Mouse (Mus musculus): ENCODE data around the gene Aox4. TPM values are rescaled to one million over a fixed set of nuclear protein-coding genes. Genes with fewer than 3 reads are reported as not detected.

The Aox4 gene
- polyA plus RNA-seq, 1 experiment from 2014 or later: 0.04 TPM

DNA sequence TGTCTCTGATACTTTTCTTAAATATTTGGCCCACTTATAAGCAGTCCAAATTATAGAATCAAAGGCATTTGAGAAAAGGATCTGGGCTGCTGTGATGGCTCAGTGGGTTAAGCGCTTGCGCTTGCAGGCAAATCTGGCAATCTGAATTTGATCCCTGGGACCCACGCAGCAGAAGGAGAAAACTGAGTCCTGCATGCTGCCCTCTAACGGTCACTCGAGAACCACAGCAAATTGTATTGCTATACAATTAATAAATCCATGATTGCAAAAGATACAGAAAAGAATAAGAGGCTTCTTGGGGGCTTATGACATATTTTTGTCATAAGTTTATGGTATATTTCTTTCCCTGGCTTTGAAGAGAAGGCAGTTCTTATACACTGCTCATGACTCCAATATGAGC, 25.2 kb downstream of the Aox4 start:
- no peak for ATAC-seq (ENCODE audit: insufficient read depth, low FRiP score, low TSS enrichment)
- no peak overlapping the region for H3K4me3 ChIP-seq (ENCODE audit: low read depth, low read length)
- DNase-seq (ENCODE audit: low spot score): no peak
- H3K9me3 ChIP-seq (ENCODE audit: control insufficient read depth, low read length): no peaks in the 10 kb centered on the region
- no peaks in the 10 kb centered on the region for H3K36me3 ChIP-seq (ENCODE audit: control insufficient read depth, insufficient read depth, low read length)
- no peak overlapping the region for H3K27ac ChIP-seq (ENCODE audit: low read depth, low read length)
- H3K27me3 ChIP-seq (ENCODE audit: control insufficient read depth, insufficient read depth, low read length): no peaks in the 10 kb centered on the region
- H3K4me1 ChIP-seq (ENCODE audit: control insufficient read depth, insufficient read depth, low read length): no peaks in the 10 kb centered on the region
- H3K4me2 ChIP-seq (ENCODE audit: low read depth): no peak overlapping the region
- WGBS: 55% methylated on average over 5 of the region's 5 CpGs
- H3K9ac ChIP-seq (ENCODE audit: low read length): no peak overlapping the region

DNA sequence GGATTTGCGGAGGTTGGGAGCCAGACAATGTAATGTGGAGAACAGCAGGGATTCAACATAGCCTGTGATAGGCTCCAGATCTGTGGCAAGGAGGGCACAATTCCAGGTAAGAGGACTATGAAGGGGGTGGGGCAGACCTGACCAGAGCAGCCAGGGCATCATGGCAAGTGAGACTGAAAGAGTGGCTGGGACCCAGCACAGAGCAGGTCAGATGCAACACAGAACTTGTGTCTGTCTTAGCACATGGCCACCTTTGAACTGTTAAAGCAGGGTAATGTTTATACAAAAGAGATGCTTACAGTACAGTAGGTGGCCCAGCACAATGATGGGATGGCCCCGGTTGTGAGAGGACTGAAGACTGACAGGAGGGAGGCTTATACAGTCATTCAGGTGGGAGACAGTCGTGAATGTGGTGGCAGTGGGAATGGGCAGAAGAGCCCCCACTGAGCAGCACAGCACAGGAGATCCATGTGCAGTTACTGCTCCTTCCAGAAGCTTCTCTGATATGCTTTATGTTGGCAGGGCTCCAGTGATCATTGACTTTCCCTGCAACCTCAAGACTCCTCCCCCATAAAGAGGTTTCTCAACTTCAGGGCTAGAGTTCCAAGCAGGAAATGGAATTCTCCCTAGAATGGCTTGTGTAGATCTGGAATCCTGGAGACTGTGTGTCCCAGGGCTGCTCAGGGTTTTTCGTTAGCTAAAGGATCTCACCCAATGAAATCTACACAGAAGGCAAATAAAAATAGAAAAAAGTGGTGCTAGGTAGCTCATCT, 27.5 kb downstream of the Aox4 start:
- H3K4me1 ChIP-seq (ENCODE audit: control insufficient read depth, insufficient read depth, low read length): no peaks in the 10 kb centered on the region
- H3K27me3 ChIP-seq (ENCODE audit: control insufficient read depth, insufficient read depth, low read length): no peaks in the 10 kb centered on the region
- no peak overlapping the region for H3K4me3 ChIP-seq (ENCODE audit: low read depth, low read length)
- no peaks in the 10 kb centered on the region for H3K36me3 ChIP-seq (ENCODE audit: control insufficient read depth, insufficient read depth, low read length)
- no peak overlapping the region for H3K4me2 ChIP-seq (ENCODE audit: low read depth)
- DNase-seq (ENCODE audit: low spot score) (no peak), ATAC-seq (ENCODE audit: insufficient read depth, low FRiP score, low TSS enrichment) (no peak)
- WGBS: 77% methylated on average over 4 of the region's 4 CpGs
- H3K27ac ChIP-seq (ENCODE audit: low read depth, low read length): no peak overlapping the region
- H3K9me3 ChIP-seq (ENCODE audit: control insufficient read depth, low read length): no peaks in the 10 kb centered on the region
- H3K9ac ChIP-seq (ENCODE audit: low read length): no peak overlapping the region

- H3K9ac ChIP-seq (ENCODE audit: low read length): no peak overlapping the region
- no peaks in the 10 kb centered on the region for H3K9me3 ChIP-seq (ENCODE audit: control insufficient read depth, low read length)
- H3K36me3 ChIP-seq (ENCODE audit: control insufficient read depth, insufficient read depth, low read length): no peaks in the 10 kb centered on the region
- no peak overlapping the region for H3K4me2 ChIP-seq (ENCODE audit: low read depth)
- no peaks in the 10 kb centered on the region for H3K4me1 ChIP-seq (ENCODE audit: control insufficient read depth, insufficient read depth, low read length)
- no peak for DNase-seq (ENCODE audit: low spot score)
- no peaks in the 10 kb centered on the region for H3K27me3 ChIP-seq (ENCODE audit: control insufficient read depth, insufficient read depth, low read length)
- no peak overlapping the region for H3K4me3 ChIP-seq (ENCODE audit: low read depth, low read length)
- no peak for ATAC-seq (ENCODE audit: insufficient read depth, low FRiP score, low TSS enrichment)
- 89% methylated on average over 5 of the region's 5 CpGs for WGBS
- no peak overlapping the region for H3K27ac ChIP-seq (ENCODE audit: low read depth, low read length)
Observed at GRCm38 (mm10) chr1:58238440-58238839, 28.2 kb downstream of the Aox4 start.

GRCm38 (mm10) chr1:58238961-58239360, 28.8 kb downstream of the Aox4 start:
- 96% methylated on average over 9 of the region's 9 CpGs for WGBS
- Histone ChIP-seq H3K4me2 (ENCODE audit: low read depth) (no peak overlapping the region), H3K9ac (ENCODE audit: low read length) (no peak overlapping the region), H3K4me3 (ENCODE audit: low read depth, low read length) (no peak overlapping the region), H3K27me3 (ENCODE audit: control insufficient read depth, insufficient read depth, low read length) (no peaks in the 10 kb centered on the region), H3K27ac (ENCODE audit: low read depth, low read length) (no peak overlapping the region), H3K36me3 (ENCODE audit: control insufficient read depth, insufficient read depth, low read length) (no peaks in the 10 kb centered on the region), H3K4me1 (ENCODE audit: control insufficient read depth, insufficient read depth, low read length) (no peaks in the 10 kb centered on the region), H3K9me3 (ENCODE audit: control insufficient read depth, low read length) (no peaks in the 10 kb centered on the region)
- ATAC-seq (ENCODE audit: insufficient read depth, low FRiP score, low TSS enrichment): no peak
- no peak for DNase-seq (ENCODE audit: low spot score)

GRCm38 (mm10) chr1:58240347-58240746, 30.1 kb downstream of the Aox4 start:
- Histone ChIP-seq H3K9ac (ENCODE audit: low read length) (no peak overlapping the region), H3K27ac (ENCODE audit: low read depth, low read length) (no peak overlapping the region), H3K9me3 (ENCODE audit: control insufficient read depth, low read length) (no peaks in the 10 kb centered on the region), H3K4me3 (ENCODE audit: low read depth, low read length) (no peak overlapping the region), H3K4me2 (ENCODE audit: low read depth) (no peak overlapping the region), H3K4me1 (ENCODE audit: control insufficient read depth, insufficient read depth, low read length) (no peaks in the 10 kb centered on the region), H3K27me3 (ENCODE audit: control insufficient read depth, insufficient read depth, low read length) (no peaks in the 10 kb centered on the region), H3K36me3 (ENCODE audit: control insufficient read depth, insufficient read depth, low read length) (no peaks in the 10 kb centered on the region)
- ATAC-seq (ENCODE audit: insufficient read depth, low FRiP score, low TSS enrichment) (no peak), DNase-seq (ENCODE audit: low spot score) (no peak)
- WGBS: 64% methylated on average over 6 of the region's 6 CpGs

DNA sequence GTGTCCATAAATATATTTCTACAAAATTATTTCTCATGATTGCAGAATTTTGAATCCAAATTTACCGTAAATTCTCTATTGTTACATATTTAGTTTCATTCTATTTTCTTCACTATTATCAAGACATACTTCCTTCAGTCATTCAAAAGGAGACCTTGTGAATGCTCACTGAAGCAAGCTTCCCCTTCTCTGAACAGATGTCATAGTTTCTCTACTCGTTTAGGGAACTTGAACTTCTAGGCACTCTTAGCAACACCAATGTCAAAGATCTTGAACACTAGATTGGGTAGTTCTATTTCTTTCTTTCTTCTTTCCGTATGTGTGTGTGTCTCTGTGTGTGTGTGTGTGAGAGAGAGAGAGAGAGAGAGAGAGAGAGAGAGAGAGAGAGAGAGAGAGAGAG, 34.3 kb downstream of the Aox4 start:
- Histone ChIP-seq H3K36me3 (ENCODE audit: control insufficient read depth, insufficient read depth, low read length) (no peaks in the 10 kb centered on the region), H3K27me3 (ENCODE audit: control insufficient read depth, insufficient read depth, low read length) (no peaks in the 10 kb centered on the region), H3K4me1 (ENCODE audit: control insufficient read depth, insufficient read depth, low read length) (no peaks in the 10 kb centered on the region), H3K4me2 (ENCODE audit: low read depth) (no peak overlapping the region), H3K27ac (ENCODE audit: low read depth, low read length) (no peak overlapping the region), H3K9me3 (ENCODE audit: control insufficient read depth, low read length) (no peaks in the 10 kb centered on the region), H3K9ac (ENCODE audit: low read length) (no peak overlapping the region), H3K4me3 (ENCODE audit: low read depth, low read length) (no peak overlapping the region)
- DNase-seq (ENCODE audit: low spot score) (no peak), ATAC-seq (ENCODE audit: insufficient read depth, low FRiP score, low TSS enrichment) (no peak)
- 84% methylated on average over 3 of the region's 3 CpGs for WGBS

GRCm38 (mm10) chr1:58248518-58248917, 38.3 kb downstream of the Aox4 start:
- Histone ChIP-seq H3K4me2 (ENCODE audit: low read depth) (no peak overlapping the region), H3K36me3 (ENCODE audit: control insufficient read depth, insufficient read depth, low read length) (no peaks in the 10 kb centered on the region), H3K4me1 (ENCODE audit: control insufficient read depth, insufficient read depth, low read length) (no peaks in the 10 kb centered on the region), H3K9ac (ENCODE audit: low read length) (no peak overlapping the region), H3K27me3 (ENCODE audit: control insufficient read depth, insufficient read depth, low read length) (no peaks in the 10 kb centered on the region), H3K4me3 (ENCODE audit: low read depth, low read length) (no peak overlapping the region), H3K9me3 (ENCODE audit: control insufficient read depth, low read length) (no peaks in the 10 kb centered on the region), H3K27ac (ENCODE audit: low read depth, low read length) (no peak overlapping the region)
- ATAC-seq (ENCODE audit: insufficient read depth, low FRiP score, low TSS enrichment): no peak
- DNase-seq (ENCODE audit: low spot score): no peak
- 90% methylated on average over 1 of the region's 1 CpGs for WGBS

GRCm38 (mm10) chr1:58253466-58253865, 43.3 kb downstream of the Aox4 start:
- 72% methylated on average over 11 of the region's 11 CpGs for WGBS
- no peak overlapping the region for H3K9ac ChIP-seq (ENCODE audit: low read length)
- no peak overlapping the region for H3K27ac ChIP-seq (ENCODE audit: low read depth, low read length)
- no peak overlapping the region for H3K4me3 ChIP-seq (ENCODE audit: low read depth, low read length)
- no peaks in the 10 kb centered on the region for H3K36me3 ChIP-seq (ENCODE audit: control insufficient read depth, insufficient read depth, low read length)
- no peaks in the 10 kb centered on the region for H3K27me3 ChIP-seq (ENCODE audit: control insufficient read depth, insufficient read depth, low read length)
- H3K9me3 ChIP-seq (ENCODE audit: control insufficient read depth, low read length): no peaks in the 10 kb centered on the region
- no peak for DNase-seq (ENCODE audit: low spot score)
- no peak for ATAC-seq (ENCODE audit: insufficient read depth, low FRiP score, low TSS enrichment)
- H3K4me2 ChIP-seq (ENCODE audit: low read depth): no peak overlapping the region
- no peaks in the 10 kb centered on the region for H3K4me1 ChIP-seq (ENCODE audit: control insufficient read depth, insufficient read depth, low read length)

DNA sequence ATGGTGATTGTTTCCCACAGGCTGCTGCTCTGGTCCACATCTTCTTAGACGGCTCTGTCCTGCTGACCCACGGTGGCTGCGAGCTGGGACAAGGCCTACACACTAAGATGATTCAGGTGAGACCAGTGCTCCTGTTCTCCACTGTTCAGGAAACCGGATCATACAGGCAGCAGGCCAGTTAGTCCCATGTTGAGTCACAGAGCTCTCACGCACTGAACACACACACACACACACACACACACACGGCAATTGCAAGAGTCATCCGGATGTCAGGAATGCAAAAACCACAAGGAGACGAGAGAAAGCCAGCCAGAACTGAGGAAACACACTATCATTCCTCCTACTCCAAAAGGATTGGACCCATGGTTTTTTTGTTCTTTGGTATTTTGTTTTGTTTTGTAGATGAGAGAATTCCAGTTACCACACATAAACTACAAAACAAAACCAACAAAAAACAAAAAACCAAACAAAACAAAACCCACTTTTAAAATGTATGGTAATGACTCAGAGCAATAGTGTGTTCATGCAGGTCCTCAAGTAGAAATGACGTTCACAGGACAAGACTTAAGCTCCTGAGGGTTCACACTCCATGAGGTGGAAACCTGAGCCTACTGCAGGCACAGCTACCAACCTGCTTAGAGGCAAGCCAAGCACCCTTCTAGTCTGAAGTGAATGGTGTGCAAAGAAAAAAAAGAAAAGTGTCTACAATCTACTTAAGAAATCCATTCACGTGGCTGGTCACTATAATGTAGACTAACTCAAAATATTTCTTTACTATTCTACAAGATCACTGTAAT, 47.2 kb downstream of the Aox4 start:
- H3K27me3 ChIP-seq (ENCODE audit: control insufficient read depth, insufficient read depth, low read length): no peaks in the 10 kb centered on the region
- DNase-seq (ENCODE audit: low spot score): no peak
- no peak overlapping the region for H3K9ac ChIP-seq (ENCODE audit: low read length)

More for the DNA sequence above, 47.2 kb downstream of the Aox4 start:
- 83% methylated on average over 10 of the region's 10 CpGs for WGBS
- Histone ChIP-seq H3K4me3 (ENCODE audit: low read depth, low read length) (no peak overlapping the region), H3K36me3 (ENCODE audit: control insufficient read depth, insufficient read depth, low read length) (no peaks in the 10 kb centered on the region), H3K4me1 (ENCODE audit: control insufficient read depth, insufficient read depth, low read length) (no peaks in the 10 kb centered on the region), H3K9me3 (ENCODE audit: control insufficient read depth, low read length) (no peaks in the 10 kb centered on the region), H3K4me2 (ENCODE audit: low read depth) (no peak overlapping the region), H3K27ac (ENCODE audit: low read depth, low read length) (no peak overlapping the region)
- ATAC-seq (ENCODE audit: insufficient read depth, low FRiP score, low TSS enrichment): no peak

All from neural tube, embryonic 11.5 days (tissue).